Mouse (Mus musculus) erythroid progenitor cell, adult 5-6 weeks (primary cell): ENCODE measurements around the gene Pnpla6. TPM values are rescaled to one million over a fixed set of nuclear protein-coding genes. Genes with fewer than 3 reads are reported as not detected.
"Not testable (repeated sequence)": the region's sequence is repeated elsewhere in the genome, so short reads cannot be mapped to it uniquely, and the experiment has no call there.

Source experiments
- ATAC-seq: replicated peaks from 2 replicates; pipeline ENCODE4 v1.8.0; 2016; ENCODE audit warnings: moderate number of reproducible peaks, mild to moderate bottlenecking, moderate TSS enrichment, inconsistent platforms; ENCODE audit not compliant: poor library complexity, low FRiP score, severe bottlenecking
- total RNA-seq, 2 experiments: library from RNA; stranded (forward) in 1 of 2; stranded (reverse) in 1 of 2; fragments of 150-400 nt in 1 of 2; fragments of 186-747, 209-891 nt in 1 of 2; gene quantifications; 2 replicates each; pipeline versions ENCODE4 v1.2.3 to v1.2.4; 2015 to 2017; ENCODE audit warnings: low replicate concordance in 2 of 2

Pnpla6 gene
- total RNA-seq, 2 experiments from 2014 or later, result 110 to 272 TPM

DNA sequence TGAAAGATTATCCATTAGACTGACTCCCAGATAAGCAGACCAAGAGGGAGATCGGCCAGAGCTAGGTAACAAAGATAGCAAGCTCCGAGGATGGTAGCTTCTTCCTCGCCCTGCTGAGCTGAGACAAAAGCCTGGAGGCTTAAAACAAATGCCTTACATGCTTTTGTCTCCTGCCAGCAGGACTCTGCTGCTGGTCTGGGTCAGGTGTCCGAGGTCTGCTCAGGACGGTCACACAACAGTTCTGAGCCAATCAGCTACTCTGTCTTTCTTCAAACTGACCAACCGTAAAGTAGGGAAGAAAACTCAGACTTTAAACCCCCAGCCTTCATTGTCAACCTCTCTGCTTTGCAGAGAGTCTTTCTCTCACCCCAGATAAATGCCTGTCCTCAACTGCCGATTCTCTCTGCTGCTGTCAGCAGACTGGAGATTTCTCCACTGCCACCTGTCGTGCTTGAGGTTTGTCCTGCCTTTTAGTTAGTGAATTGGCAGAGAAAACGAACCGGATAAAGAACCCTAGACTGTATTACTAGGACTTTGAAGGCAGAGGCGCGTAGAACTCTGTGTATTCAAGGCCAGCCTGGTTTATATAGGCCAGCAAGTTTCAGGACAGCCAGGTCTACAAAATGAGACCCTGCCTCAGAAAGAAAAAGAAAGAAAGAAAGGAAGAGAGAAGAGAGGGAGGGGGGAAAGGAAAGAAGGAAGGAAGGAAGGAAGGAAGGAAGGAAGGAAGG is 52.6 kb downstream of the Pnpla6 start, which contains the start of gene C330021F23Rik:
Gene C330021F23Rik (plus strand): TSS at position 350 of the 731 bp plus-strand sequence.
- ATAC-seq, result no peak

DNA sequence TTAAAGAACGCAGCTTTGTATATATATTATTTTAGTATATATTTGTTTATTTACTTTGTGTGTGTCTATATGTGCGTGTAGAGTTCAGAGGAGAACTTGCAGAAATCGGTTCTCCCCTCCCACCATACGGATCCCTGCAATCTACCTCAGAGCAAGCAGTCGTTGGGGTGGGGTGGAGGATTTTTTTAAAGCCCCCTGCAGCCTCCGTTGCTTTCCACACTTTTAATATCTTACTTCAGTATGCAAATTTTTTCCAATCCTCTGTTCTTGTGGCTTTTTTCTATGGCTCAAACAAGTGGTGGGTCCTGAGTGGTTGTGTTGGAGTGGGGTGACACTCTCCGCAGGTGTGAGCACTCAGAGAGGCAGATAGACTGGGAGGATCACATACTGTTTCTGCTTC is 53.2 kb downstream of the Pnpla6 start:
- ATAC-seq, result no peak

DNA sequence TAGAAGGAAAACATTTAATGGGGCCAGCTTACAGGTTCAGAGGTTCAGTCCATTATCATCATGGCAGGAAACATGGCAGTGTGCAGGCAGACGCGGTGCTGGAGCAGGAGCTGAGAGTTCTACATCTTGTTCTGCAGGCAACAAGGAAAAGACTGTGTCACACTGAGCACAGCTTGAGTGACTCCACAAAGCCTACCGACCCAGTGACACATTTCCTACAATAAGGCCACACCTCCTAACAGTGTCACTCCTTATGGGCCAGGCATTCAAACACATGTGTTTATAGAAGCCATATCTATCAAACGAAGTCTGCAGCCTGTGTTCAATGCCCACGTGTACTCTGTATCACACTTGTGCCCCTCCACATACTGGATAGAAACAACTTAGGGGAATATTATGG is 54.6 kb downstream of the Pnpla6 start:
- no peak for ATAC-seq

DNA sequence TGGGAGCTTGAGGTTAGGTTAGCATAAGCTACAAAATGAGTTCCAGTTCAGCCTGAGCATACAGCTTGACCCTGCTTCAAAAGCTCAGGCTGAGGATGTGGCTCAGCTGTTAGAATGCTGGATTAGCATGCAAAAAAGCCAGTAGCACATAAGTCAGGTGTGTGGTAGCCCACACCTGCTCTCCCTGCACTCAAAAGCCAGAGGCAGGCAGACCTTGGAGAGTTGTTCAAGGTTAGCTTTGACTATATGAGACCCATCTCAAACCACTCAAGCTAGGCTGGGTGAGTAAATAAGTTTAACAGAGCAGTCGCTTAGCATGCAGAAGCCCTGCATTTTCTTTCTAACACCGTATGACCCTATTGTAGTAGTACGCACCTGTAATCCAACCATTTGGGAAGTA is 59.4 kb downstream of the Pnpla6 start:
- no peak for ATAC-seq

DNA sequence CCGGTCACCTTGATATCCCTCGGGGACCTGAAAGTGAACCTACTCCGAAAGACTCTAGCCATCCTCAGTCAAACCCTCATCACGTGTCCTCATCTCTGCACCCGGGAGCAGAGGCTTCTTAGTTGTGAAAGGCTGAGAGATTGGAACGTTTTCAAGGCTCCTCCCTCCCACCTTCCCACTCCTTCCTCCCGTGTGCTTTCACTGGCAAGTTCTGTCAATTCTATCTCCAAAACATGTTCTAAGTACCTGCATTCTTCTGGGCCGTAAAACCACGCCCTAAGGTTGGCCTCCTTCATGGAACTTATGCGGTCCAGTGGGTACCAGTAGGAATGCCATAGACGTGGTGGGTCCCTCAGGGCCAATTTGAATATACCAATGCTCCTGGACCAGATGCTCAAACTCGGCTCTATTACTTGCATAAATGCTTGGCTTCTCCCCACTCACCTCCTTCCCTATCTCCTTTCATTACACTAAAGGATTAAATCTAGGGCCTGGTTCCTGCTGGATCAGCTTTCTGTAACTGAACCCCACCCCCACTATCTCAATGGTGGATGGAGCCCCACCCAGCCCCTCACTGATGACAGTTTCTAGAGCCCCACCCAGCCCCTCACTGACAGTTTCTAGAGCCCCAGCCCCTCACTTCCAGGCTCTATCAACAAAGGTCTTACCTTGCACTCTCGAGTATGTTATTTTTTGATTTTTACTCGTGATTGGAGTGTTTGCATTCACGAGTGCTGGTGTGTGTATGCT is 61.2 kb downstream of the Pnpla6 start:
- no peak for ATAC-seq

DNA sequence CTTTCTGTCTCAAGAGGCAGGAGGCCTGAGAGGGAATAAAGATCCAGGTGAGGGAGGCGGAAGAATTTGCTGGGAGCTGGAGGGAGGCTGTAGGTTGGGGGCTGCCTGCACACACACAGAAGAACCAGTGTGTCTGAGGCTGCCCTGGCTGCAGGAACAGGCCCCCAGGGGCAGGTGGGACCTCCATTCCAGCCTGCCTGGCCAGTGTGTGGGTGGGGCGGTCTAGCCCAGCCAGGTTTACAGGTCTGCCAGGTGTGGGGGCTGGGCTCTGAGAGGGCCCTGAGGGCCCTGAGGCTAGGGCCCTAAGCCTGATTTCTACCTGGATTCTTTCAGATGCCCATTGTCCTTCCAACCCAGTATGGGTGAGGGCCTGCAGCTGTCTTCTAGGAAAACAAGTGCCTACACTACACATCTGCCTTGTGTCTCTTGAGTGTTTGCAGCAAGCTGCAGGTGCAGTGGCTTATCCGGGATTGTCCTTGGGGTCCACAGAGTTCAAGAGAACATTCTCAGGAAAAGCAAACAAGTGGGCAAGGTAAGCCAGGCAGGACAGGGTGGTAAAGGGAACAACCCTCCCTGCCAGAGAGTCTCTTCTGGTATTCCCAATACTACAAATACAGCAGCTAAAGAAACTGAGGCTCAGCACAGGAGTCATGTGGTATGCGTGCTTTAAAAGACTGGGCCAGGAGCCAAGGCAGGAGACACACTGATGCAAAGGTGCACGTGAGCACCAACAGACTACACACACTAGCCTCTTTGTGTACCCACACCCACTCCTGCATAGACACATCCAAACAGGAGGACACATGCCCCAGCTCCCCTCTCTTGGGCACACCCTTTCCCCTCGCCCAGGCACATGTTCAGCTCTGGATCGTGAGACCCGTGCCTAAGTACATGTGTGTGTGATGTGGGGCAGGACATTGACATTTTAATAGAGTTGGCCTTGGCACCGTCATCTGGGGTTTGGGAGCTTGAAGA is 64.5 kb downstream of the Pnpla6 start:
- ATAC-seq, result 0 out of 2 replicates have a peak, but pooled peaks have one; percentile 27

DNA sequence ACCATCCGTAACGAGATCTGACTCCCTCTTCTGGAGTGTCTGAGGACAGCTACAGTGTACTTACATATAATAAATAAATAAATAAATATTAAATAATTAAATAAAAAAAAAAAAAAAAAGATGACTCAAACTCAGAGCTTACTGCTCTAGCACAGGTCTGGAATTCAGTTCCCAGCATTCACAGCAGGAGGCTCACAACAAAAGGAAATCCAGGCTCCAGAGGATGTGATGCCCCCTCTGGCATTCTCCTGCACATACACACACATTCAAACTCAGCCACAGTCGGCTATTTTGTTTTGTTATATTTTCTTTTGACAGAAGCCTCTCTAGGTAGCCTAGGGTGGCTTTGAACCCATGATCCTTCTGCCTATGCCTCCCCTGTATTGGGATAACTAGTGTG is 66.8 kb downstream of the Pnpla6 start:
- not testable (repeated sequence) for ATAC-seq

DNA sequence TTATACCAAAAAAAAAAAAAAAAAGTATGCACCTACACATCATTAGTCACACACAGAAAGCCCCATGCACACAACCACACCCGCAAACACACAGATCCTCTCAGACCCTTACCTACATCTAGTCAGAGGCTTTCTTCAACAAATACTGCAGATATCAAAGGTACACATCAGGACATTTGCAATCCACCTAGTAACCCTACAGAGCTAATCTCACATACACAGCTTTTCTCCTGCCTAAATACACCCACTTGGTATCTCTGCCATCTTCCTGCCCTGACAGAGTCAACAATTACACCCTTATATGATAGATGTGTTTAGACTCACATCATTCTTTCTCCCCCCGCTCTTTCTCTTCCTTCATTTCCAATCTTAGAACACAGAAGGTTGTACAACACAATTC is 71.3 kb downstream of the Pnpla6 start:
- no peak for ATAC-seq

DNA sequence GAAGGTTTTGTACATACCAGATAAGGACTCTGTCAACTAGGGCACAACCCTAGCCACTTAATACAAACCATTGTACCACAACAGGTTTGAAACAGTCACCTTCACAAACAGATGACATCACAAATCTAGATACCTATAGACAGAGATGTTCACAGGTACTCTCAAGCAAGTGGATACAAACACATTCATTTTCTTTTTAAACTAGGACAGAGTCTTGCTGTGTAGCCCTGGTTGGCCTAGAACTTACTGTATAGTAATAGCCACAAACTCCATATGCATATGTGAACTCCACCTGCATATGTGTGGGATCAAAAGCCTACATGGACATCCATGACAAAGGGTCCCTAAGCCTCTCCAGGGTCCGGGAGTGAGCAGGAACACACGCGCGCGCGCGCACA is 71.8 kb downstream of the Pnpla6 start, which contains the start of gene Camsap3:
Gene Camsap3 (plus strand): TSS at position 301 of the 398 bp plus-strand sequence.
- no peak for ATAC-seq

DNA sequence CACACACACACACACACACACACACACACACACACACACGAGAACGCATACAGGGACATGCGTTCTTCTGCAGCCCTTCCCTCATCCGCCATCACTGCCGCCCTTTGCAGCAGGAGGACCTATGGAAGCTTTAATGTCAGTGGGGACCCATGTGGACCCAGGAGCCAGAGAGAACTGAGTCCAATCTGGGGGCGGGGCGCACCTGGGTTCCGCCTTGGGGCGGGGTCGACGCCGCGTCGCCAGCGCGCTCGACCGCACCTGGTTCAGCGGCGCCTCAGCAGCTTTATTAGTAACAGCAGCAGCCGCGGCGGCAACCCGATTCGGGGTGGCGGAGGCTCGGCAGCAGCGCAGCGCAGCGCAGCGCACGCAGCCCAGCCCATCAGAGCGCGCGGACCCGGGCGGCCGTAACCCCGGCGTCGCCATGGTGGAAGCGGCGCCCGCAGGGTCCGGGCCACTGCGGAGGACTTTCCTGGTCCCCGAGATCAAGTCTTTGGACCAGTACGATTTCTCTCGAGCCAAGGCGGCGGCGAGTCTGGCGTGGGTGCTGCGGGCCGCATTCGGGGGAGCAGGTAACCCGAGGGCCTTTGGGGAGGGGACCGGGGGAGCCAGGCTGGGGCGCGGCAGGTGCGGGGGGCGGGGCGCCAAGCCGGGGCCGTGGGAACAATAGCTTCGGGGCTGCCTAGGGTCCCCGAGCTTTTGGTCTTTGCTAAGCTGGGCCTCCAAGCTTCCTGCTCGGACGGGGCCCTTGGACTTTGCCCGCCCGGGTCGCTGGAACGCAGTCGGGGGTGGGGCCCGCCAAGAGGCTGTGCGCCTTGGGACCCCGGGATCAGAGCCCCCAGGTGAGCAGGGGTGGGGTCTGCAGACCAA is 72.4 kb downstream of the Pnpla6 start:
- ATAC-seq, result peak; percentile 35; the same call in 1 of the 2 replicates

DNA sequence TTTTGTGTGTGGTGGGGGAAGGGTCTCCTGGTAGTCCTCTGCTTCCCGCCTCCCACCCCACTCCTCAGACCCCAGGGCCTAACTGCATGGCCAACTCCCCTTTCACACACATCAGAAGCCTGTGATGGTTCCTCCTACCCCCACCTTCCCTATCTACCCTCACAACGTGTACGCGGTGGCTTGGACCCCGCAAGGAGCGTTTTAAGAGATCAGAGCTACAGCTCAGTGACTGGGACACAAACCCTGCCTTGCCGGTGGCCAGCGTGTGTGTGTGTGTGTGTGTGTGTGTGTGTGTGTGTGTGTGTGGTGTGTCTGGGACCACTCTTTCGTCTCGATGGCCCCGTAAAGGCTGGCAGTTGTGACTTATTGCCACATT is 73.1 kb downstream of the Pnpla6 start:
- no peak for ATAC-seq

DNA sequence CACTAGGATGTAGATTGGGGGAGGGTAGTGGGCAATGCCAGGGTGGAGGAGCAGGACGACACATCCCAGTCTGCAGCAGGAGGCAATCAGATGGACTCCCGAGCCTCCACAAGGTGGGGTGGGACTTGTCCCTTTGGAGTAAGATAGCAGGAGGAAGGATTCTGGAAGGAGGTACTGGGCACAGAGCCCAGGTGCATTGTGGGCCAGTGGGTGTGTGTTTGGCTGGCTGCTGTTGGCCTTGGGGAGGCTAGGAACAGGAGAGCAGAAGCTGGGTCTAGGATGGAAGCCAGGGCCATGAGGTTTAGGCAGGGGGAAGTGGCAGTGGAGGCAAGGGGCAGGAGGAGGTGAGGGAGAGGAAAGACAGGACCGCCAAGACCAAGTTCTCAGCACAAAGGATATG is 78.3 kb downstream of the Pnpla6 start:
- no peak for ATAC-seq

Other genes starting within 250 kb of the Pnpla6 start
- gene Insr, start 235.8 kb upstream of the Pnpla6 start, total RNA-seq (2015; ENCODE audit: low replicate concordance), result 8.0 and 15.5 TPM in 2 replicates
- 7.1 and 19.9 TPM in 2 replicates for gene Insr, start 235.8 kb upstream of the Pnpla6 start, total RNA-seq (2017; ENCODE audit: low replicate concordance)
- 1.3 and 4.7 TPM in 2 replicates for gene A430078G23Rik, start 162.0 kb upstream of the Pnpla6 start, total RNA-seq (2015; ENCODE audit: low replicate concordance)
- gene A430078G23Rik, start 162.0 kb upstream of the Pnpla6 start, total RNA-seq (2017; ENCODE audit: low replicate concordance), result 2.4 and 2.8 TPM in 2 replicates
- 7.2 and 7.5 TPM in 2 replicates for gene Arhgef18, start 122.4 kb upstream of the Pnpla6 start, total RNA-seq (2015; ENCODE audit: low replicate concordance)
- gene Arhgef18, start 122.4 kb upstream of the Pnpla6 start, total RNA-seq (2017; ENCODE audit: low replicate concordance), result 3.0 and 5.4 TPM in 2 replicates
- gene Pex11g, start 47.7 kb upstream of the Pnpla6 start, total RNA-seq (2015; ENCODE audit: low replicate concordance), result 0.72 TPM in 1 of 2 replicates, not detected in the other
- not detected in 2 replicates for gene Pex11g, start 47.7 kb upstream of the Pnpla6 start, total RNA-seq (2017; ENCODE audit: low replicate concordance)
- gene Tex45, start 44.5 kb upstream of the Pnpla6 start, total RNA-seq (2015; ENCODE audit: low replicate concordance), result not detected in 2 replicates
- gene Tex45, start 44.5 kb upstream of the Pnpla6 start, total RNA-seq (2017; ENCODE audit: low replicate concordance), result not detected in 2 replicates
- gene Zfp358, start 22.2 kb upstream of the Pnpla6 start, total RNA-seq (2015; ENCODE audit: low replicate concordance), result 2.9 TPM in 1 of 2 replicates, not detected in the other
- gene Zfp358, start 22.2 kb upstream of the Pnpla6 start, total RNA-seq (2017; ENCODE audit: low replicate concordance), result 2.0 TPM in 1 of 2 replicates, not detected in the other
- 45.3 and 65.2 TPM in 2 replicates for gene Mcoln1, start 14.9 kb upstream of the Pnpla6 start, total RNA-seq (2015; ENCODE audit: low replicate concordance)
- 82.9 and 267 TPM in 2 replicates for gene Mcoln1, start 14.9 kb upstream of the Pnpla6 start, total RNA-seq (2017; ENCODE audit: low replicate concordance)
- not detected in 2 replicates for gene C330021F23Rik, start 52.6 kb downstream of the Pnpla6 start, total RNA-seq (2015; ENCODE audit: low replicate concordance)
- not detected in 2 replicates for gene C330021F23Rik, start 52.6 kb downstream of the Pnpla6 start, total RNA-seq (2017; ENCODE audit: low replicate concordance)
- not detected in 2 replicates for gene Camsap3, start 71.9 kb downstream of the Pnpla6 start, total RNA-seq (2015; ENCODE audit: low replicate concordance)
- not detected in 2 replicates for gene Camsap3, start 71.9 kb downstream of the Pnpla6 start, total RNA-seq (2017; ENCODE audit: low replicate concordance)
- 8.8 and 12.3 TPM in 2 replicates for gene Xab2, start 105.9 kb downstream of the Pnpla6 start, total RNA-seq (2015; ENCODE audit: low replicate concordance)
- gene Xab2, start 105.9 kb downstream of the Pnpla6 start, total RNA-seq (2017; ENCODE audit: low replicate concordance), result 30.6 and 36.8 TPM in 2 replicates
- gene Pet100, start 106.2 kb downstream of the Pnpla6 start, total RNA-seq (2015; ENCODE audit: low replicate concordance), result 48.6 and 125 TPM in 2 replicates
- gene Pet100, start 106.2 kb downstream of the Pnpla6 start, total RNA-seq (2017; ENCODE audit: low replicate concordance), result 65.1 and 137 TPM in 2 replicates
- not detected in 2 replicates for gene Pcp2, start 110.2 kb downstream of the Pnpla6 start, total RNA-seq (2015; ENCODE audit: low replicate concordance)
- gene Pcp2, start 110.2 kb downstream of the Pnpla6 start, total RNA-seq (2017; ENCODE audit: low replicate concordance), result not detected in 2 replicates
- 32.7 and 56.9 TPM in 2 replicates for gene Stxbp2, start 115.6 kb downstream of the Pnpla6 start, total RNA-seq (2015; ENCODE audit: low replicate concordance)
- 34.7 and 49.1 TPM in 2 replicates for gene Stxbp2, start 115.6 kb downstream of the Pnpla6 start, total RNA-seq (2017; ENCODE audit: low replicate concordance)
- not detected in 2 replicates for gene Retn, start 140.4 kb downstream of the Pnpla6 start, total RNA-seq (2015; ENCODE audit: low replicate concordance)
- not detected in 2 replicates for gene Retn, start 140.4 kb downstream of the Pnpla6 start, total RNA-seq (2017; ENCODE audit: low replicate concordance)
- gene Mcemp1, start 150.4 kb downstream of the Pnpla6 start, total RNA-seq (2015; ENCODE audit: low replicate concordance), result 13.4 and 36.4 TPM in 2 replicates
- gene Mcemp1, start 150.4 kb downstream of the Pnpla6 start, total RNA-seq (2017; ENCODE audit: low replicate concordance), result 4.1 and 11.6 TPM in 2 replicates
- not detected in 2 replicates for gene Fcor, start 157.0 kb downstream of the Pnpla6 start, total RNA-seq (2015; ENCODE audit: low replicate concordance)
- gene Fcor, start 157.0 kb downstream of the Pnpla6 start, total RNA-seq (2017; ENCODE audit: low replicate concordance), result not detected in 2 replicates
- gene Trappc5, start 160.9 kb downstream of the Pnpla6 start, total RNA-seq (2015; ENCODE audit: low replicate concordance), result 5.4 and 6.1 TPM in 2 replicates
- gene Trappc5, start 160.9 kb downstream of the Pnpla6 start, total RNA-seq (2017; ENCODE audit: low replicate concordance), result 5.1 and 5.4 TPM in 2 replicates
- gene Fcer2a, start 178.8 kb downstream of the Pnpla6 start, total RNA-seq (2015; ENCODE audit: low replicate concordance), result 2.9 TPM in 1 of 2 replicates, not detected in the other
- 1.2 TPM in 1 of 2 replicates, not detected in the other for gene Fcer2a, start 178.8 kb downstream of the Pnpla6 start, total RNA-seq (2017; ENCODE audit: low replicate concordance)
- not detected in 2 replicates for gene Clec4g, start 205.3 kb downstream of the Pnpla6 start, total RNA-seq (2015; ENCODE audit: low replicate concordance)
- gene Clec4g, start 205.3 kb downstream of the Pnpla6 start, total RNA-seq (2017; ENCODE audit: low replicate concordance), result not detected in 2 replicates
- gene Cd209a, start 233.6 kb downstream of the Pnpla6 start, total RNA-seq (2015; ENCODE audit: low replicate concordance), result 5.4 TPM in 1 of 2 replicates, not detected in the other
- 3.0 and 5.1 TPM in 2 replicates for gene Cd209a, start 233.6 kb downstream of the Pnpla6 start, total RNA-seq (2017; ENCODE audit: low replicate concordance)